Mouse (Mus musculus) cerebellum, postnatal 10 days (tissue): ENCODE results near the gene Khdrbs2.
"Not testable (repeated sequence)": the region's sequence is repeated elsewhere in the genome, so short reads cannot be mapped to it uniquely, and the experiment has no call there.

Source experiments
- DNase-seq, 2 experiments: peaks; one replicate each; pipeline ENCODE4 v3.0.0; 2021; ENCODE audit warnings: mixed read lengths in 2 of 2

Khdrbs2 gene

GRCm38 (mm10) chr1:32471502-32472214 is 299.1 kb downstream of the Khdrbs2 start:
- DNase-seq: no peak

- no peak for DNase-seq
Measured at GRCm38 (mm10) chr1:32487944-32488343, 315.4 kb downstream of the Khdrbs2 start.

- DNase-seq: no peak
Measured at GRCm38 (mm10) chr1:32503381-32503780, 330.9 kb downstream of the Khdrbs2 start.

- DNase-seq: not testable (repeated sequence)
Measured at GRCm38 (mm10) chr1:32547194-32547593, 374.7 kb downstream of the Khdrbs2 start, which contains the start of gene Gm5415. Gene Gm5415, minus strand, starts transcription at chr1:32547294.

- no peak for DNase-seq
Measured at GRCm38 (mm10) chr1:32553459-32553858, 380.9 kb downstream of the Khdrbs2 start.

- DNase-seq: peak; percentile 51 to 56
Measured at GRCm38 (mm10) chr1:32553925-32554324, 381.4 kb downstream of the Khdrbs2 start.

- peak; percentile 10 to 31 for DNase-seq
Measured at GRCm38 (mm10) chr1:32568901-32569300, 396.4 kb downstream of the Khdrbs2 start.

- no peak for DNase-seq
Measured at GRCm38 (mm10) chr1:32626060-32626459, 453.5 kb downstream of the Khdrbs2 start.

GRCm38 (mm10) chr1:32632415-32633354 is 460.2 kb downstream of the Khdrbs2 start:
- no peak for DNase-seq

GRCm38 (mm10) chr1:32633404-32633803 is 460.9 kb downstream of the Khdrbs2 start:
- DNase-seq: no peak

GRCm38 (mm10) chr1:32639118-32639517 is 466.6 kb downstream of the Khdrbs2 start:
- no peak for DNase-seq

GRCm38 (mm10) chr1:32649647-32650209 is 477.2 kb downstream of the Khdrbs2 start:
- DNase-seq: no peak

- no peak for DNase-seq
Measured at GRCm38 (mm10) chr1:32693806-32694205, 521.3 kb downstream of the Khdrbs2 start.

GRCm38 (mm10) chr1:32700132-32700531 is 527.6 kb downstream of the Khdrbs2 start:
- no peak for DNase-seq

GRCm38 (mm10) chr1:32701267-32701666 is 528.8 kb downstream of the Khdrbs2 start:
- no peak for DNase-seq
